Mouse (Mus musculus) embryonic facial prominence, embryonic 10.5 days (tissue): Measurements from ENCODE around the gene Cacna1d. TPM values are rescaled to one million over a fixed set of nuclear protein-coding genes. Genes with fewer than 3 reads are reported as not detected.
A peak's percentile ranks its signal among the peaks of the same experiment; 100 is the strongest.

Experiments
- DNase-seq: peaks from one replicate; pipeline ENCODE4 v3.0.0-alpha.2; 2017; ENCODE audit warnings: low spot score
- H3K27ac ChIP-seq: fragments of 300-500 bp; sonication (generic); replicated peaks from 2 replicates; pipeline ENCODE4 v1.5.1; 2016; ENCODE audit warnings: mild to moderate bottlenecking
- H3K27me3 ChIP-seq: fragments of 300-500 bp; sonication (generic); replicated peaks from 2 replicates; pipeline ENCODE4 v1.6.1; 2016; ENCODE audit warnings: low read depth, mild to moderate bottlenecking; ENCODE audit not compliant: poor library complexity, severe bottlenecking
- H3K36me3 ChIP-seq: fragments of 300-500 bp; sonication (generic); replicated peaks from 2 replicates; pipeline ENCODE4 v1.6.1; 2016; ENCODE audit warnings: mild to moderate bottlenecking, moderate library complexity
- H3K4me1 ChIP-seq: fragments of 300-500 bp; sonication (generic); 2 replicates; pipeline ENCODE4 v1.6.1; 2016
- H3K4me3 ChIP-seq: fragments of 300-500 bp; sonication (generic); 2 replicates; pipeline ENCODE4 v1.5.1; 2016; ENCODE audit warnings: mild to moderate bottlenecking, moderate library complexity
- H3K9me3 ChIP-seq: fragments of 300-500 bp; sonication (generic); 2 replicates; pipeline ENCODE4 v1.6.1; 2016; ENCODE audit warnings: mild to moderate bottlenecking
- WGBS: fragments of 180-500 bp; shearing (Covaris S2); methylation state at CpG from one replicate; pipeline ENCODE4 v1.1.7; 2016; 5-methylcytosine and 5-hydroxymethylcytosine counted together
- polyA plus RNA-seq: library from polyadenylated mRNA; unstranded; fragments of >200 nt; fragmentation: Nextera tagmentation; extraction: Ambion mirVana; gene quantifications from 2 replicates; pipeline ENCODE4 v1.2.1, GENCODE M21; 2016

The Cacna1d gene
- polyA plus RNA-seq, 1 experiment from 2014 or later: 2.1 TPM

DNA sequence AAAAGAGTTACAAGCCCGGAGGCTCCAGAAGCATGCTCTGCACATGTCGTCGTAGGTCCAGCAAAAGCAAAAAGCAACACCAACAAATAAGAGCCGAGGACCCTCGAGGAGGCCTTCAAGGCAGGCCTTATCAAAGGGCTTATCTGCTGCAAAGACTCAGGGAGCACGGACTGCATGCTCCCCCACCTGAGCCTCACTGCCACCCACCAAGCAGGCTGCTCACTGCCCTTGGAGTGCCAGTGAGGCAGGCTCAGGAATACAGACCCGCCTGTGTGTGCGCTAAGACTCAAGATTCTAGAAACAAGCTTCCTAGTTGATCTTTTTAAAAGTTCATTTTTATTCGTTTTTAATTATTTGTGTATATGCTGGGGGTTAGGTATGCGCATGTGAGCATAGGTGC lies 181.0 kb downstream of the Cacna1d start:
- H3K9me3 ChIP-seq: no peaks in the 10 kb centered on the region
- H3K4me3 ChIP-seq: no peak overlapping the region
- H3K4me1 ChIP-seq: peaks cover 48% of the 10 kb centered on the region
- DNase-seq: peak; percentile 25
- no peaks in the 10 kb centered on the region for H3K27me3 ChIP-seq
- peak overlapping the region; percentile 69; the same call in 1 of the 2 replicates for H3K27ac ChIP-seq
- WGBS: 78% methylated on average over 10 of the region's 10 CpGs
- no peaks in the 10 kb centered on the region for H3K36me3 ChIP-seq

DNA sequence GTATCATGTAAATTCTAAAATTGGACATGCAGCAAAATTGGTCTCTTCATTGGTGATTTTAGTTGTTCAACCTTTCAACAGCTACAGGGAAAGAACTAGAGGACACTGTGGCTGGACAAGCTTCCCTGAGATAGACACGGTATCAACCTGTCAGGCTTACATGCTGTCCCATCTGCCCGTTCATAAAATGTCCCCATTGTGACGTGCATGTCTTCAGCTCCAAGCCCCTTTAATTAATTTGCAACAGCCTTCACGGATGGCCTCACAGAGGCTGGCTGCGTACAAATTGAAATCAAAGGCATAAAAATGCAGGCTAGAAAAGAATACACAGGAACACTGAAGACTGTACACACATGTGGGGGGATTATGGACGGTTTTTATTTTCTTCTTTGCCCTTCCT lies 185.0 kb downstream of the Cacna1d start:
- H3K4me3 ChIP-seq: no peak overlapping the region
- no peaks in the 10 kb centered on the region; the same call in 1 of the 2 replicates for H3K36me3 ChIP-seq
- no peak for DNase-seq
- WGBS: 77% methylated on average over 6 of the region's 6 CpGs
- H3K9me3 ChIP-seq: no peaks in the 10 kb centered on the region
- H3K4me1 ChIP-seq: peaks cover 27% of the 10 kb centered on the region
- H3K27me3 ChIP-seq: no peaks in the 10 kb centered on the region
- no peak overlapping the region for H3K27ac ChIP-seq

DNA sequence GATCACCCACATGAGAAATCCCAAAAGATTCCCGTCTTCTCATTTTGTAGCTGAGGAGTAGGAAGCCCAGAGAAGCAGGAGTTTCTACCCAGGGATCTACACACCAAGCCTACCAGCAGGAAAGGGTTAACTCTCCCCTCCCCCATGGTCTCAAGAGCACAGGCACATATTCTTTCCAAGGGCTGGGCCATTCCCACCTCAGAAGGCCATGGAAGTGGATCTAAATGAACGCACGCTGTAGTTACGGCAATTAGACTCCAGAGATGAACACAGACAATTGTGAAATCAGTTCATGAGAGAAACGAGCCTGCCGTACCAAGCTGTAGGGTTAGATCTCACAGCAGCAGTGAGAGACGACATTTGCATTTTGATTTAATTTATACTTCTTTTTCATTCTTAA lies 191.3 kb downstream of the Cacna1d start:
- H3K36me3 ChIP-seq: no peaks in the 10 kb centered on the region; the same call in 1 of the 2 replicates
- H3K9me3 ChIP-seq: no peaks in the 10 kb centered on the region
- no peaks in the 10 kb centered on the region for H3K27me3 ChIP-seq
- H3K4me3 ChIP-seq: no peak overlapping the region
- WGBS: 71% methylated on average over 7 of the region's 7 CpGs
- DNase-seq: no peak
- H3K4me1 ChIP-seq: 0 out of 2 replicates have a peak, but pooled peaks cover 4% of the 10 kb centered on the region
- H3K27ac ChIP-seq: no peak overlapping the region

DNA sequence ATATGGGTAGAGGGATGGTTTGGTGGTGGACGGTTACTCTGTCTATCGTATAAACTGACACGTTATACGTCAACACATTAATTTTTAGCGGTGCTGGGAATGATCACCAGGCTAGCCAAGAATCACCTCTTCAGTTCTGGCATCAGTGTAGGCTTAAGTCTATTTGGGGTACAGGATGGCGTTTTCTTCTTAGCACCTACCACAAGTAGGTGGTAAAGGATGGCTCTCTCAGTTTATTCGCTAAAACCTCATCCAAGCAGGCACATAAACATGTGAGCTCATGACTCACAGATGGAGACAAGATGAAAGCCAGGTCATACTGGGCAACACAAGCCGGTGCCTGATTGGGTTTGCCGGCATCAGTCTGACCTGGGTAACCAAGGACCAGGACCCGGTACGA lies 193.8 kb downstream of the Cacna1d start:
- Histone ChIP-seq H3K9me3 (no peaks in the 10 kb centered on the region), H3K27ac (no peak overlapping the region), H3K4me3 (no peak overlapping the region), H3K4me1 (peaks cover 9% of the 10 kb centered on the region), H3K36me3 (no peaks in the 10 kb centered on the region), H3K27me3 (no peaks in the 10 kb centered on the region)
- WGBS: 95% methylated on average over 11 of the region's 11 CpGs
- no peak for DNase-seq

DNA sequence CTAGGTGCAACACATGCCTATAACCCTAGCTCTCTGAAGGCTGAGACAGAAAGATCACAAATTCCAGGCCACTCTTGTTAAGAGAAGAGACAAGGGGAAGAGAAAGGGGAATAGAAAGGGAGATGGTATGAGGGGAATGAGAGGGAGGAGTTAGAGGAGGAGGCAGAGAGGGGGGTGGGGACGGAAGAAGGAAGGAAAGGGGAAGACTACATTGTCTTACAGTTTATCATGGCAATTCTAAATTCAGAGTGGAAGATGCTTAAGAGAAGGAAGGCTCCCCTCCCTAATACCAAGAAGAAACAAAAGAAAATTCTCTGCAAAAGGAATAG lies 199.2 kb downstream of the Cacna1d start:
- Histone ChIP-seq H3K4me1 (peaks cover 17% of the 10 kb centered on the region), H3K27ac (peak overlapping the region; percentile 30; the same call in 1 of the 2 replicates), H3K36me3 (no peaks in the 10 kb centered on the region), H3K27me3 (no peaks in the 10 kb centered on the region), H3K4me3 (no peak overlapping the region), H3K9me3 (no peaks in the 10 kb centered on the region)
- DNase-seq: no peak
- WGBS: 48% methylated on average over 1 of the region's 1 CpGs

DNA sequence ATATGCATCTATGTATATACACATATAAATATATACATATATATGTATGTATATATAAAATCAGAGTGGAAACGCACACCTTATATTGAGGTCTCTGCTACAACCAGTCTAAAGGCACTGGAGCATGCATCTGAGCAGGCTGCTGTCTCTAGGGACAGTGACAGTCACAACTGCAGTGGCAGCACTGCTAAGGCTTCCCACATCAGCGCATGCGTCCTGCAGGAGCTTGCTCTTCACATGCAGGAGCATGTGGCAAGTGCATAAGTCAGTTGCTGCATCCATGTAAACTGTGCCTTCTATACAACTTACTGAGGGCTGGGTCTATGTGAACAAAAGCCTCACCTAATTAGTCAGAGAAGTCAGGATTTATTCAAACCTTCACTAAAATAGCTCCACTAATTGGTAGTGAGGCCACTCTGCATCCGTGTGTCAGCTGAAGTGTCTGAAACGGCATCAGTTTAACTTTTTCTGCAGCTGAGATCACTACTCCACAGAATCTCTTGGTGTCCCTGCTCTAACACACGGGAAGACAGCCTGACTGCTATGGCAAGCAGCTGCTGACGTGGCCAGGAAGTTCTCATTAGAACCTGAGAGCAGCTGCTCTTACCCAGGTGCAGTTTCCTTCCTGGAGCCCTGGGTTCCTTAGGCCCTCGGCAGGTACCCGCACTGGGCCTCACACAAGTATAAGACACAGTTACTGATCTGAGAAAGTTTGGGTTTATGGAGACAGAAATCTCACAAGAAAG lies 199.7 kb downstream of the Cacna1d start:
- H3K27me3 ChIP-seq: no peaks in the 10 kb centered on the region
- H3K9me3 ChIP-seq: no peaks in the 10 kb centered on the region
- 61% methylated on average over 9 of the region's 9 CpGs for WGBS
- DNase-seq: no peak
- peaks cover 17% of the 10 kb centered on the region for H3K4me1 ChIP-seq
- H3K36me3 ChIP-seq: no peaks in the 10 kb centered on the region
- H3K4me3 ChIP-seq: no peak overlapping the region
- H3K27ac ChIP-seq: peak overlapping the region; percentile 30; the same call in 1 of the 2 replicates

DNA sequence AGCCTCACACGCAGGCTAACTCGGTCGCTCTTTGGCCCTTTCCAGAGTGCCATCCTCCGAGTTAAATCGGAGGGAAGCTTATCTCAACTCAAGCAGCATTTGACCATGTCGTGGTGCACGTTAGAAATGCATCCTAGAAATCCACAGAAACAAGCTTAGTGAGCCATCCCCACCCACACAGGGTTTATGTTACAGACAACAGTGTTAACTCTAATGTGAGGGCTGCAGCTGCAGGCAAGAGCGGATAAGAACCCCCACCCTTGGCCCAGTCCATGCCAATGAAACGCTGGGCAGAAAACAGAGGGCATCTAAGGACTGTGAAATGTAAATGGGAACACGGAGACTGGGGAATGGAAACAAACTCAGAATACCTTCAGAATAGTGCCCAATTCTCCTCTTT lies 206.8 kb downstream of the Cacna1d start:
- Histone ChIP-seq H3K27ac (no peak overlapping the region), H3K36me3 (no peaks in the 10 kb centered on the region), H3K27me3 (no peaks in the 10 kb centered on the region), H3K4me3 (no peak overlapping the region), H3K9me3 (no peaks in the 10 kb centered on the region), H3K4me1 (peaks cover 9% of the 10 kb centered on the region)
- no peak for DNase-seq
- 77% methylated on average over 10 of the region's 10 CpGs for WGBS

DNA sequence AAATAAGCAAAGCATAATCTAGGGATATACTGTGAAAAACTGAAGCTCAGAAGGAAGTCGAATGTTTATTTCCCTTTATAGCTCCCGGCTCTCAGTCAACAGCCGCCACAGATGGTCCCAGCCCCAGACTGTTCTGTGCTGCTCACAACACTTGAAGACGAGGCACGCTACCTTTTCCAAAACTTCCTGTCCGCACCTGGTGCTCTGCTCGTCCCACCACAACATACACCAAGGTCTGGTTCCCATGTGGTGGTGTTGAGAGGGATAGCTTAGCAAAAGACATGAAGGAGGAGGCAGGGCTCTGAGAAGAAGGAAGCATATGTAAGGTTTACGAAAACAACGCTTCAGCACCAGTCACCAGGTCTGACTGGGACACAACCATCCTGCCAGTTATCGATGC lies 207.2 kb downstream of the Cacna1d start:
- WGBS: 74% methylated on average over 10 of the region's 10 CpGs
- DNase-seq: no peak
- Histone ChIP-seq H3K4me3 (no peak overlapping the region), H3K36me3 (no peaks in the 10 kb centered on the region), H3K27me3 (no peaks in the 10 kb centered on the region), H3K4me1 (peaks cover 9% of the 10 kb centered on the region), H3K9me3 (no peaks in the 10 kb centered on the region), H3K27ac (no peak overlapping the region; the same call in 1 of the 2 replicates)

DNA sequence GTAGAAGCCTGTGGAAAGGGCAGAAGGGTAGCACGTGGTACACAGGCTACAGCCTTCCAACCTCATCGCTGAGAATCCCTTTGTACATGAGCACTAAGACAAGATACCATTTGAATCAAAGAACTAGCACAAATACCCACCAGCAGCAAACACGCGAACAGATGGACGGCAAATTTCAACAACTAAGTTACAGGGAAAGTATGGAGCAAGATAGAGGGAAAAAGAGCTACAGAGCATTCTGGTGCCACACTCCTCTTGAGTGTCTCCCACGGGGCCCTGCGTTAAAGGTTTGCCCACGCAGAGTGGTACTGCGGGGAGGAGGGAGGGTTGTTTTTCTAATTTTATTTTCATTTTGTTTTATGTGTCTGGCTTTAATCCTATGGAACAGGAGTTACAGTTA lies 215.7 kb downstream of the Cacna1d start:
- 84% methylated on average over 9 of the region's 9 CpGs for WGBS
- Histone ChIP-seq H3K4me3 (no peak overlapping the region), H3K36me3 (no peaks in the 10 kb centered on the region), H3K27ac (no peak overlapping the region), H3K27me3 (no peaks in the 10 kb centered on the region; the same call in 1 of the 2 replicates), H3K4me1 (no peaks in the 10 kb centered on the region), H3K9me3 (no peaks in the 10 kb centered on the region)
- DNase-seq: no peak

DNA sequence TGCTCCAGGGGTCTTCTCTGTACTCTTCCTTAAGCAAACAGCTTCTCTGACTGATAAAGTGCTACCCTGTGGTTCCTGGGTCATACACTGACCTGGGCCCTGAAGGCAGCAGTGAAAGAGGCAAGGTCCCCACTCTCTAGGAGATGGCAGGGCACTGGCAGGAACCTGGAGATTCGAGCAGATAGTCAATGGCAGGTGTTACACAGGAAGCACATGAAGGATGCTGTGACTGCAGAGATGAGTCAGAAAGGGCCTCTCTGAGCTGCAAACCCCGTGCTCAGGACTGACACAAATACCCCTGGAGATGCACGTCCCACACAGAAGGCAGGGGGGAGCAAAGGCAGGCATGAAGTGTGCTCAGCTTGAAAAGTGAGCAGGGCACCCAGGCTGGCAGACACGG lies 218.3 kb downstream of the Cacna1d start:
- no peaks in the 10 kb centered on the region for H3K9me3 ChIP-seq
- no peaks in the 10 kb centered on the region for H3K4me1 ChIP-seq
- H3K27ac ChIP-seq: no peak overlapping the region
- DNase-seq: no peak
- H3K4me3 ChIP-seq: no peak overlapping the region
- H3K36me3 ChIP-seq: no peaks in the 10 kb centered on the region
- 82% methylated on average over 4 of the region's 4 CpGs for WGBS
- H3K27me3 ChIP-seq: no peaks in the 10 kb centered on the region; the same call in 1 of the 2 replicates

DNA sequence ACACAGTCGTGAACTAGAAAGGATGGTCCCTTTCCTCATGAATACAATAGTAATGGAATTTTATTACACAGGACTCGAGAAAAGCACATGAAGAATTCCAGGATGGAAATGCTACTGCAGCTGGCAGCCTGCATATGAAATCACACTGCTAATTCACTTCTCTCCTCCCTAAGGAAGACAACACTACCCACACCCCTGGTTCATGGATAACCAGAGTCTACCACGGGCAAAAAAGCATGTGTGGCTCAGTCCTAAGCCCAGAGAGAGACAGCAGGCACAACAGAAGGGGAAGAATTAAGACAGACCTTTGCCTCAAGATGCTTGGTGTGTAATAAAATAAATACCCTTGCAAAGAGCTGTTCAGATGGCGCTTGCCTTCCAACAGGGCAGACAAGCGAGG lies 218.7 kb downstream of the Cacna1d start:
- Histone ChIP-seq H3K36me3 (no peaks in the 10 kb centered on the region), H3K9me3 (no peaks in the 10 kb centered on the region), H3K4me3 (no peak overlapping the region), H3K27me3 (no peaks in the 10 kb centered on the region; the same call in 1 of the 2 replicates), H3K27ac (no peak overlapping the region), H3K4me1 (no peaks in the 10 kb centered on the region)
- WGBS: 87% methylated on average over 5 of the region's 5 CpGs
- DNase-seq: no peak

DNA sequence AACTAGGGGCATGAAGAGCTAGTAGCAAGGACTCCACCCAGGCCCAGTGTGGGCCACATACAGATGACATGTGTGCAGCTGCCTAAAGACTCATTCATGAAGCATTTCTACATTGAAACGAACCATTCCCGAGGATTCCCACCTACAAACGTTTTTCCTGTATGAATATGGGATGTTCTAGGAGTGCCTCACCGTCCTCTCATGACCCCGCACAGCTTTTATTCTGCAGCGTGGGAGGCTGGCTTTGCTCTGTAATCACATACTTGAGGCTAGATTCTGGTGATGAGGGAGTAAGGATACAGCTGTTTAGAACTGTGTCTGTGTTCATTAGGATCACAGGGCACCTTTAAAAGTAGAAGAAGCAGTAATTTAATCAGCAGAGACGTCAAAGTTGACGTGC lies 219.4 kb downstream of the Cacna1d start:
- Histone ChIP-seq H3K27ac (no peak overlapping the region), H3K4me1 (no peaks in the 10 kb centered on the region), H3K9me3 (no peaks in the 10 kb centered on the region), H3K36me3 (no peaks in the 10 kb centered on the region), H3K4me3 (no peak overlapping the region), H3K27me3 (no peaks in the 10 kb centered on the region; the same call in 1 of the 2 replicates)
- 83% methylated on average over 8 of the region's 8 CpGs for WGBS
- DNase-seq: peak; percentile 6

DNA sequence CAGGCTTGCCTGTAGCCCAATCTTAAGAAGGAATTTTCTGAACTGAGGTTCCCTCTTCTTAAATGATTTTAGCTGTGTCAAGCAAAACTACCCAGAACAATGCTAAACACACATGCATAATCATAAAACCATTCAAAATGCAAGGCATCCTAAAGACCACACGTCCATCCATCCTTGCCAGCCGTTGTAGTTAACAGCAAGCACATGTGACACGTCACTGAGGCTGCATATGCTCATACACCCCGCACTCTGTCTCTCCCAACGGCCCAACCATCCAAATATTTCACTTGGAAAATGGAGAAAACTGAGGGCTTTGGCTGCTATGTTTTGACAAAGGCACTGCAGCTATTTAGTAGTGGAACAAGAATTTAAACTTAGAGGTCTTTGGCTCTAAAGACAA lies 220.9 kb downstream of the Cacna1d start:
- H3K27me3 ChIP-seq: no peaks in the 10 kb centered on the region; the same call in 1 of the 2 replicates
- H3K4me1 ChIP-seq: no peaks in the 10 kb centered on the region
- no peak overlapping the region for H3K27ac ChIP-seq
- WGBS: 84% methylated on average over 5 of the region's 5 CpGs
- no peaks in the 10 kb centered on the region for H3K36me3 ChIP-seq
- H3K9me3 ChIP-seq: no peaks in the 10 kb centered on the region
- peak; percentile 5 for DNase-seq
- no peak overlapping the region for H3K4me3 ChIP-seq
